Comparison of ENCODE assay signal across 23 mouse cellular contexts in genomic region chr2:65694485-65694884, GRCm38 (mm10).
"Had no signal": no experiment of that assay in that cellular context is flagged by ENCODE, and none has a peak within 500 bp of the region (broad histone marks: within the 10 kb centered on the region; RNA-seq: fewer than 3 reads in every experiment).

No protein-coding gene starts in this region.

- H3K4me2 ChIP-seq: limb, embryonic 12.5 days; limb, embryonic 15.5 days; liver, embryonic 12.5 days; liver, embryonic 15.5 days; lung, embryonic 15.5 days; midbrain, embryonic 13.5 days; neural tube, embryonic 13.5 days; stomach, embryonic 15.5 days had no signal

- H3K9ac ChIP-seq: limb, embryonic 12.5 days; limb, embryonic 15.5 days; liver, embryonic 12.5 days; liver, embryonic 15.5 days; lung, embryonic 15.5 days; midbrain, embryonic 13.5 days; neural tube, embryonic 13.5 days; stomach, embryonic 15.5 days had no signal

- H3K4me3 ChIP-seq: limb, embryonic 12.5 days; limb, embryonic 15.5 days; liver, embryonic 12.5 days; liver, embryonic 15.5 days; lung, embryonic 15.5 days; megakaryocyte, embryonic 14.5 days; midbrain, embryonic 10.5 days; midbrain, embryonic 13.5 days; myocyte; neural tube, embryonic 13.5 days; stomach, embryonic 15.5 days had no signal

- H3K9me3 ChIP-seq: limb, embryonic 12.5 days; limb, embryonic 15.5 days; liver, embryonic 12.5 days; liver, embryonic 15.5 days; lung, embryonic 15.5 days; midbrain, embryonic 10.5 days; midbrain, embryonic 13.5 days; neural tube, embryonic 13.5 days; stomach, embryonic 15.5 days had no signal

- H3K4me1 ChIP-seq: limb, embryonic 12.5 days; limb, embryonic 15.5 days; liver, embryonic 12.5 days; liver, embryonic 15.5 days; lung, embryonic 15.5 days; megakaryocyte, embryonic 14.5 days; midbrain, embryonic 10.5 days; midbrain, embryonic 13.5 days; neural tube, embryonic 13.5 days; stomach, embryonic 15.5 days had no signal

- ATAC-seq: liver, embryonic 12.5 days; midbrain, embryonic 13.5 days; midbrain, embryonic 16.5 days had no signal

- H3K36me3 ChIP-seq: limb, embryonic 12.5 days; limb, embryonic 15.5 days; liver, embryonic 12.5 days; liver, embryonic 15.5 days; lung, embryonic 15.5 days; midbrain, embryonic 10.5 days; stomach, embryonic 15.5 days had no signal

- H3K27me3 ChIP-seq: limb, embryonic 12.5 days; limb, embryonic 15.5 days; liver, embryonic 12.5 days; liver, embryonic 15.5 days; lung, embryonic 15.5 days; megakaryocyte, embryonic 14.5 days; midbrain, embryonic 13.5 days; neural tube, embryonic 13.5 days; stomach, embryonic 15.5 days had no signal

- DNase-seq: kidney, postnatal 14 days; kidney, postnatal 4 days; left cerebral cortex, postnatal 4 days; lung, adult 18-20 months; lung, postnatal 10 days; lung, postnatal 36 days; retina, postnatal 1 day; right cerebral cortex, postnatal 25 days; spleen, adult 18-20 months; thymus, adult 18-20 months; thymus, postnatal 36 days had no signal

- H3K27ac ChIP-seq: limb, embryonic 12.5 days; limb, embryonic 15.5 days; liver, embryonic 12.5 days; liver, embryonic 15.5 days; lung, embryonic 15.5 days; midbrain, embryonic 10.5 days; midbrain, embryonic 13.5 days; neural tube, embryonic 13.5 days; stomach, embryonic 15.5 days had no signal
